Mouse (Mus musculus) urinary bladder, postnatal 25 days (tissue): ENCODE data around the gene Prkar2b.

Experiments used
- DNase-seq: peaks from one replicate; pipeline ENCODE4 v3.0.0; 2022; ENCODE audit warnings: low spot score

Gene Prkar2b

GRCm38 (mm10) chr12:32009267-32009984 lies 51.7 kb downstream of the Prkar2b start:
- DNase-seq, result no peak

GRCm38 (mm10) chr12:32008728-32009127 lies 52.4 kb downstream of the Prkar2b start:
- no peak for DNase-seq

- no peak for DNase-seq
These were observed 53.5 kb downstream of the Prkar2b start for GRCm38 (mm10) chr12:32007646-32008045.

- DNase-seq, result no peak
These were observed 54.1 kb downstream of the Prkar2b start for GRCm38 (mm10) chr12:32007040-32007439.

- DNase-seq, result no peak
These were observed 54.6 kb downstream of the Prkar2b start for GRCm38 (mm10) chr12:32006391-32006929.

GRCm38 (mm10) chr12:32000464-32000863 lies 60.6 kb downstream of the Prkar2b start:
- DNase-seq, result no peak

- no peak for DNase-seq
These were observed 62.4 kb downstream of the Prkar2b start for GRCm38 (mm10) chr12:31998706-31999105.

GRCm38 (mm10) chr12:31997328-31997878 lies 63.7 kb downstream of the Prkar2b start:
- no peak for DNase-seq

GRCm38 (mm10) chr12:31996877-31997276 lies 64.2 kb downstream of the Prkar2b start:
- DNase-seq, result no peak

- DNase-seq, result no peak
These were observed 70.5 kb downstream of the Prkar2b start for GRCm38 (mm10) chr12:31990575-31990974.

GRCm38 (mm10) chr12:31989726-31990125 lies 71.4 kb downstream of the Prkar2b start:
- DNase-seq, result no peak

- no peak for DNase-seq
These were observed 74.6 kb downstream of the Prkar2b start for GRCm38 (mm10) chr12:31986463-31986862.

- DNase-seq, result no peak
These were observed 75.4 kb downstream of the Prkar2b start for GRCm38 (mm10) chr12:31985738-31986137.

GRCm38 (mm10) chr12:31984664-31985063 lies 76.4 kb downstream of the Prkar2b start:
- DNase-seq, result no peak

- no peak for DNase-seq
These were observed 76.9 kb downstream of the Prkar2b start for GRCm38 (mm10) chr12:31984206-31984605.

- no peak for DNase-seq
These were observed 77.3 kb downstream of the Prkar2b start for GRCm38 (mm10) chr12:31983769-31984168.

- no peak for DNase-seq
These were observed 77.9 kb downstream of the Prkar2b start for GRCm38 (mm10) chr12:31983238-31983637.

- DNase-seq, result no peak
These were observed 83.4 kb downstream of the Prkar2b start for GRCm38 (mm10) chr12:31977613-31978195.

GRCm38 (mm10) chr12:31976544-31976943 lies 84.6 kb downstream of the Prkar2b start:
- DNase-seq, result peak; percentile 21

- no peak for DNase-seq
These were observed 87.5 kb downstream of the Prkar2b start for GRCm38 (mm10) chr12:31973473-31974172.

- no peak for DNase-seq
These were observed 89.5 kb downstream of the Prkar2b start for GRCm38 (mm10) chr12:31971547-31971946.

GRCm38 (mm10) chr12:31969111-31969510 lies 92.0 kb downstream of the Prkar2b start:
- DNase-seq, result no peak

- DNase-seq, result no peak
These were observed 93.6 kb downstream of the Prkar2b start for GRCm38 (mm10) chr12:31967536-31967935.
